Mouse (Mus musculus) cerebellum, adult 11 months (tissue): Measurements from ENCODE around the gene Otulin.

Source experiments
- DNase-seq: peaks from one replicate; pipeline ENCODE4 v3.0.0; 2022

Otulin gene

GRCm38 (mm10) chr15:27578918-27579317, 51.6 kb downstream of the Otulin start:
- DNase-seq, result no peak

GRCm38 (mm10) chr15:27577915-27578780, 52.3 kb downstream of the Otulin start:
- no peak for DNase-seq

GRCm38 (mm10) chr15:27576886-27577285, 53.6 kb downstream of the Otulin start:
- DNase-seq, result no peak

GRCm38 (mm10) chr15:27575932-27576331, 54.6 kb downstream of the Otulin start:
- DNase-seq, result no peak

- DNase-seq, result no peak
Measured at GRCm38 (mm10) chr15:27574992-27575781, 55.3 kb downstream of the Otulin start.

- DNase-seq, result no peak
Measured at GRCm38 (mm10) chr15:27571179-27571578, 59.3 kb downstream of the Otulin start.

- no peak for DNase-seq
Measured at GRCm38 (mm10) chr15:27570385-27570784, 60.1 kb downstream of the Otulin start.

- no peak for DNase-seq
Measured at GRCm38 (mm10) chr15:27569924-27570323, 60.6 kb downstream of the Otulin start.

- no peak for DNase-seq
Measured at GRCm38 (mm10) chr15:27568371-27568770, 62.1 kb downstream of the Otulin start.

- no peak for DNase-seq
Measured at GRCm38 (mm10) chr15:27567356-27567755, 63.1 kb downstream of the Otulin start.

- no peak for DNase-seq
Measured at GRCm38 (mm10) chr15:27565626-27566185, 64.8 kb downstream of the Otulin start.

- no peak for DNase-seq
Measured at GRCm38 (mm10) chr15:27564106-27565100, 66.1 kb downstream of the Otulin start.

- DNase-seq, result no peak
Measured at GRCm38 (mm10) chr15:27560315-27560714, 70.2 kb downstream of the Otulin start.

- no peak for DNase-seq
Measured at GRCm38 (mm10) chr15:27558456-27559147, 71.9 kb downstream of the Otulin start.

GRCm38 (mm10) chr15:27553554-27553953, 76.9 kb downstream of the Otulin start:
- DNase-seq, result no peak

GRCm38 (mm10) chr15:27552129-27552700, 78.3 kb downstream of the Otulin start:
- DNase-seq, result no peak

- DNase-seq, result no peak
Measured at GRCm38 (mm10) chr15:27551117-27552114, 79.1 kb downstream of the Otulin start.

- no peak for DNase-seq
Measured at GRCm38 (mm10) chr15:27550358-27550992, 80.0 kb downstream of the Otulin start.

- no peak for DNase-seq
Measured at GRCm38 (mm10) chr15:27549878-27550277, 80.6 kb downstream of the Otulin start.
